Mouse (Mus musculus): ENCODE measurements around the gene Olfr1130. TPM values are rescaled to one million over a fixed set of nuclear protein-coding genes. Genes with fewer than 3 reads are reported as not detected.
"Not testable (repeated sequence)": the region's sequence is repeated elsewhere in the genome, so short reads cannot be mapped to it uniquely, and the experiment has no call there.

Olfr1130 gene
- polyA plus RNA-seq (2015; fragmentation: Nextera tagmentation; extraction: Ambion mirVana) = not detected in 2 replicates

DNA sequence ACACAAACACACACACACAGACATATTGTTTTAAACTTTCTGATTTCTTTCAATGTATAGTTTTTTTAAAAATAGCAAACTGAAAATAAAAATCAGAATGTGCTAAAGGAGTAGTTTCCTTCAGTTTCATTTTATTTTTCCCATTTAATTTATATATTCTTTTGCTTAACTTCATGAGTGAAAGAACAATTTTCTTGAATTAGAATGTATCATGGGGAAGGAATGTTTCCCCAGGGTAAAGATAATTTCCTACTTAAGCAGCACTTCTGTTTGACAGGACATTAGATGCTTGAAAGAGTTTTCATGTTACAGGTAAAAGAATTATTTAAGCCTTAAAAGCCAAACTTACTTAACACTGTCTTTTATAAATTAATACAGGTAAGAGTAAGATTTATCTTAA lies at the start of gene Olfr1130:
Gene Olfr1130, plus strand, starts transcription at position 301 of the 400 bp plus-strand sequence.
- H3K9ac ChIP-seq (replicated peaks); ATAC-seq; H3K27ac ChIP-seq; H3K36me3 ChIP-seq; H3K4me2 ChIP-seq (replicated peaks); H3K9me3 ChIP-seq; H3K27me3 ChIP-seq; H3K4me1 ChIP-seq (replicated peaks); H3K4me3 ChIP-seq (replicated peaks): not testable (repeated sequence)

DNA sequence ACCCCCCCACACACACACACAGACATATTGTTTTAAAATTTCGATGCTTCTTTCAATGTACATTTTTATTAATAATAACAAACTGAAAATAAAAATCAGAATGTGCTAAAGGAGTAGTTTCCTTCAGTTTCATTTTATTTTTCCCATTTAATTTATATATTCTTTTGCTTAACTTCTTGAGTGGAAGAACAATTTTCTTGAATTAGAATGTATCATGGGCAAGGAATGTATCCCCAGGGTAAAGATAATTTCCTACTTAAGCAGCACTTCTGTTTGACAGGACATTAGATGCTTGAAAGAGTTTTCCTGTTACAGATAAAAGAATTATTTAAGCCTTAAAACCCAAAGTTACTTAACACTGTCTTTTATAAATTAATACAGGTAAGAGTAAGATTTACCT lies 32.4 kb upstream of the Olfr1130 start, which contains the start of gene Olfr1129:
Gene Olfr1129, plus strand, starts transcription at position 301 of the 400 bp plus-strand sequence.
- not testable (repeated sequence) for H3K36me3 ChIP-seq, ATAC-seq

DNA sequence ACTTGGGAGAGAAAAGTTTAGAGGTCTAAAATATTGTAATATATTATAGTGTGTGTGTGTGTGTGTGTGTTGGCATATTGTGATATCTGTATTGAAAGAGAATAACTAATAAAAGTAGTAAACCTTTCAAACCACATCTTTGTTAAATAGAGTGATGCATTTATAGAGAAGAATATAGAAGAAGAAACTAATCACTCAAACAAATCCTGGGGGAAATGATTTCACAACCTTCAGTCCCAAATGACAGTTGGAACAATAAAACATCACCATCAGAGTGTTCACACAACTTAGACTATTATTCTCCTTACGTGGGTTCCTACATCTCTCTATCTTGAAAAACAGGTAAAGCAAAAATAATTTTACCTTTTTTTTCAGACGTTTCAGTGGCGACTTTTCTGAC lies 20.8 kb downstream of the Olfr1130 start, which contains the start of gene Olfr1131:
Gene Olfr1131, plus strand, starts transcription at position 301 of the 400 bp plus-strand sequence.
- Histone ChIP-seq H3K9me3 (no peaks in the 10 kb centered on the region), H3K4me1 (replicated peaks) (no peaks in the 10 kb centered on the region), H3K36me3 (no peaks in the 10 kb centered on the region), H3K4me2 (replicated peaks) (no peak within 1 kb of the TSS), H3K27me3 (no peaks in the 10 kb centered on the region), H3K27ac (no peak within 1 kb of the TSS), H3K4me3 (replicated peaks) (no peak within 1 kb of the TSS), H3K9ac (replicated peaks) (no peak within 1 kb of the TSS)
- ATAC-seq = no peak
- 71% methylated on average over 3 of the region's 3 CpGs for WGBS

More for the DNA sequence above, 32.4 kb upstream of the Olfr1130 start, which contains the start of gene Olfr1129:
- not testable (repeated sequence) for H3K27me3 ChIP-seq; H3K9ac ChIP-seq (replicated peaks); H3K4me2 ChIP-seq (replicated peaks); H3K9me3 ChIP-seq; H3K4me3 ChIP-seq (replicated peaks); H3K27ac ChIP-seq; H3K4me1 ChIP-seq (replicated peaks)
- WGBS = 82% methylated on average over 1 of the region's 1 CpGs

DNA sequence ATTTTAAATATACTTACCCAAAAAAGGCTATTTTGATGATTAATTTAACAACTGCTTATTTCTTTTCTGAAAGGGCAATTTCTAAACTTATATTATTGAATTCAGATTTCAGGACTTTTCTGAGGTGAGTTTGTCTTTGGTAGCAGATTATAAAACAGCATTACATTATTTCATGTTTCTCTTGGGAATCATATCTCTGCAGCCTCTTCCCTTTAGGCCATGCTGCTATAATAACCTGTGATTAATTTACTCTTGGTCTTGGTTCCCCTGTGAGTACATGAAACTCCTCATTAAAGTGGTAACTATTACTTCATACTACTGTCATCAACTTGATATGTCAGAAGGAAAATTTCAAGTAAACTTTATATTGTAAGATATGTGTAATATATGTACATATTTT lies 31.4 kb downstream of the Olfr1130 start, which contains the start of gene Olfr1132:
Gene Olfr1132, minus strand, starts transcription at position 101 of the 400 bp plus-strand sequence.
- Histone ChIP-seq H3K9me3 (no peaks in the 10 kb centered on the region), H3K4me2 (replicated peaks) (no peak within 1 kb of the TSS), H3K4me1 (replicated peaks) (no peaks in the 10 kb centered on the region), H3K27ac (no peak within 1 kb of the TSS), H3K27me3 (no peaks in the 10 kb centered on the region), H3K36me3 (no peaks in the 10 kb centered on the region), H3K4me3 (replicated peaks) (no peak within 1 kb of the TSS), H3K9ac (replicated peaks) (no peak within 1 kb of the TSS)
- ATAC-seq = no peak

DNA sequence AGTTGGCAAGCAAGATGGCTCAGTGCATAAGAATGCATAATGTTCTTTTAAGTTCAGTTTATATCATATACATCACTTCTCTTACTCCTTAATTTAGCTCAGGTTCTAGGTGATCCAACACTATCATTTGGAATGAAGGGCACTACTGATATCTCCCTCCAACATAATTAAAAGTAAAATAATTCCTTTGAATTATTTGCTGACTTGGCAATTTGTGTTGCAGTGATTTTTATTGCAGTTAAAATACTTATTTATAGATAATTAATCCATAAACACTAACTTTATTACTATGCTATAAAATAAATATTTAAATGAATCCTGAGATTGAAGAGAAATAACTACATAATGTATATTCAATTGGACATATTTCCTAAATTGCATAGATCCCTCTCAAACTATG lies 36.4 kb downstream of the Olfr1130 start:
- Histone ChIP-seq H3K27me3 (no peaks in the 10 kb centered on the region), H3K4me2 (replicated peaks) (no peak overlapping the region), H3K4me1 (replicated peaks) (no peaks in the 10 kb centered on the region), H3K36me3 (no peaks in the 10 kb centered on the region), H3K9me3 (no peaks in the 10 kb centered on the region), H3K9ac (replicated peaks) (no peak overlapping the region), H3K27ac (no peak overlapping the region), H3K4me3 (replicated peaks) (no peak overlapping the region)
- ATAC-seq = no peak

DNA sequence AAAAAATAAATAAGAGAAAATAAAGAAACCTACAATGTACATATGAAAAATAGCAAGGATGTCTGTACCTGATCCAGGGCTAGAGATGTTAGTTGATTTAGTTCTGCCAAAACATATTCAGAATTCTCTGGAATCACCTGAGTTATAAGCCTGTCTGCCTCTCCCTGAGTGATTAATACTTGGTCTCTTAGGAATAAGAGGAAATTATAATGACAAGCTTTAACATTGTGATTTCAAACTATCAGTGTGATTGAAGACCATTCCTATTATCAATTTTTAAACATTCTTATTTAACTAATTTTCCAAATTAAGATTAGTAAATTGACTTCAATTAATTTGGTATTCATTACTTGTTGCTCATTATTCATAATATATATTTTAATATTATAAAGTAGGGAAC lies 41.3 kb downstream of the Olfr1130 start, which contains the start of gene Olfr1133:
Gene Olfr1133, minus strand, starts transcription at position 101 of the 400 bp plus-strand sequence.
- H3K27me3 ChIP-seq = no peaks in the 10 kb centered on the region
- ATAC-seq = no peak
- H3K4me2 ChIP-seq (replicated peaks) = no peak within 1 kb of the TSS
- no peak within 1 kb of the TSS for H3K4me3 ChIP-seq (replicated peaks)
- H3K4me1 ChIP-seq (replicated peaks) = no peaks in the 10 kb centered on the region
- no peak within 1 kb of the TSS for H3K27ac ChIP-seq
- H3K9ac ChIP-seq (replicated peaks) = no peak within 1 kb of the TSS
- no peaks in the 10 kb centered on the region; the same call in 1 of the 2 replicates for H3K9me3 ChIP-seq
- no peaks in the 10 kb centered on the region for H3K36me3 ChIP-seq

DNA sequence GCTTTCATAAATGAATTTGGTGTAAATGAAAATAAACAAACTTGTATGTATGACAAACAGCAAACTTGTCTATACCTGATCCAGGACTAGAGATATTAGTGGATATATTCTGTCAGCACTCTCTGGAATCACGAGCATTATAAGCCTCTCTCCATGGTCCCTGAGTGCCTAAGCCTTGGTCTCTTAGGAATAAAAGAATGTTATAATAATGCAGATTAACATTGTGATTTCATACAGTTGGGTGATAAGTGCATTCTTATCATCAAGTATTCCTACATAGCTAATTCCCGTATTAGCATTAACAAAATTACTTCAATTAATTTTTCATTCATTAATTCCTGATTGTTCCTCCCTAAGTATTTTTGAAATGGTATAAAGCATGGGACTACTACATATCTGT lies 52.3 kb downstream of the Olfr1130 start, which contains the start of gene Olfr1134:
Gene Olfr1134, minus strand, starts transcription at position 101 of the 400 bp plus-strand sequence.
- WGBS = 83% methylated on average over 2 of the region's 2 CpGs
- no peak for ATAC-seq

More for the DNA sequence above, 52.3 kb downstream of the Olfr1130 start, which contains the start of gene Olfr1134:
- H3K27ac ChIP-seq = no peak within 1 kb of the TSS
- H3K9ac ChIP-seq (replicated peaks) = no peak within 1 kb of the TSS
- H3K4me2 ChIP-seq (replicated peaks) = no peak within 1 kb of the TSS
- H3K4me1 ChIP-seq (replicated peaks) = no peaks in the 10 kb centered on the region
- no peaks in the 10 kb centered on the region for H3K27me3 ChIP-seq
- H3K4me3 ChIP-seq (replicated peaks) = no peak within 1 kb of the TSS
- no peaks in the 10 kb centered on the region for H3K36me3 ChIP-seq
- H3K9me3 ChIP-seq = no peaks in the 10 kb centered on the region

Other genes starting within 250 kb of the Olfr1130 start
- gene Olfr1121, start 236.3 kb upstream of the Olfr1130 start, polyA plus RNA-seq (2015; fragmentation: Nextera tagmentation; extraction: Ambion mirVana) = not detected in 2 replicates
- gene Olfr1122, start 220.4 kb upstream of the Olfr1130 start, polyA plus RNA-seq (2015; fragmentation: Nextera tagmentation; extraction: Ambion mirVana) = not detected in 2 replicates
- gene Olfr1123, start 189.6 kb upstream of the Olfr1130 start, polyA plus RNA-seq (2015; fragmentation: Nextera tagmentation; extraction: Ambion mirVana) = not detected in 2 replicates
- gene Olfr1124, start 175.9 kb upstream of the Olfr1130 start, polyA plus RNA-seq (2015; fragmentation: Nextera tagmentation; extraction: Ambion mirVana) = 0.07 TPM in 1 of 2 replicates, not detected in the other
- not detected in 2 replicates for gene Olfr1126, start 152.2 kb upstream of the Olfr1130 start, polyA plus RNA-seq (2015; fragmentation: Nextera tagmentation; extraction: Ambion mirVana)
- not detected in 2 replicates for gene Pramel7, start 109.1 kb upstream of the Olfr1130 start, polyA plus RNA-seq (2015; fragmentation: Nextera tagmentation; extraction: Ambion mirVana)
- not detected in 2 replicates for gene Pramel6, start 99.6 kb upstream of the Olfr1130 start, polyA plus RNA-seq (2015; fragmentation: Nextera tagmentation; extraction: Ambion mirVana)
- gene Olfr153, start 74.4 kb upstream of the Olfr1130 start, polyA plus RNA-seq (2015; fragmentation: Nextera tagmentation; extraction: Ambion mirVana) = not detected in 2 replicates
- not detected in 2 replicates for gene Olfr1128, start 60.7 kb upstream of the Olfr1130 start, polyA plus RNA-seq (2015; fragmentation: Nextera tagmentation; extraction: Ambion mirVana)
- gene Olfr1129, start 32.3 kb upstream of the Olfr1130 start, polyA plus RNA-seq (2015; fragmentation: Nextera tagmentation; extraction: Ambion mirVana) = not detected in 2 replicates
- not detected in 2 replicates for gene Olfr1131, start 20.9 kb downstream of the Olfr1130 start, polyA plus RNA-seq (2015; fragmentation: Nextera tagmentation; extraction: Ambion mirVana)
- gene Olfr1132, start 31.3 kb downstream of the Olfr1130 start, polyA plus RNA-seq (2015; fragmentation: Nextera tagmentation; extraction: Ambion mirVana) = not detected in 2 replicates
- not detected in 2 replicates for gene Olfr1133, start 41.2 kb downstream of the Olfr1130 start, polyA plus RNA-seq (2015; fragmentation: Nextera tagmentation; extraction: Ambion mirVana)
- gene Olfr1134, start 52.2 kb downstream of the Olfr1130 start, polyA plus RNA-seq (2015; fragmentation: Nextera tagmentation; extraction: Ambion mirVana) = not detected in 2 replicates
- not detected in 2 replicates for gene Olfr1135, start 67.5 kb downstream of the Olfr1130 start, polyA plus RNA-seq (2015; fragmentation: Nextera tagmentation; extraction: Ambion mirVana)
- not detected in 2 replicates for gene Olfr1136, start 87.7 kb downstream of the Olfr1130 start, polyA plus RNA-seq (2015; fragmentation: Nextera tagmentation; extraction: Ambion mirVana)
- not detected in 2 replicates for gene Olfr1137, start 107.0 kb downstream of the Olfr1130 start, polyA plus RNA-seq (2015; fragmentation: Nextera tagmentation; extraction: Ambion mirVana)
- gene Olfr1138, start 133.8 kb downstream of the Olfr1130 start, polyA plus RNA-seq (2015; fragmentation: Nextera tagmentation; extraction: Ambion mirVana) = not detected in 2 replicates
- gene Olfr1140, start 137.5 kb downstream of the Olfr1130 start, polyA plus RNA-seq (2015; fragmentation: Nextera tagmentation; extraction: Ambion mirVana) = not detected in 2 replicates
- gene Olfr1141, start 147.8 kb downstream of the Olfr1130 start, polyA plus RNA-seq (2015; fragmentation: Nextera tagmentation; extraction: Ambion mirVana) = not detected in 2 replicates
- not detected in 2 replicates for gene Olfr152, start 173.3 kb downstream of the Olfr1130 start, polyA plus RNA-seq (2015; fragmentation: Nextera tagmentation; extraction: Ambion mirVana)
- gene Olfr1143, start 194.4 kb downstream of the Olfr1130 start, polyA plus RNA-seq (2015; fragmentation: Nextera tagmentation; extraction: Ambion mirVana) = not detected in 2 replicates
- gene Olfr1145, start 203.6 kb downstream of the Olfr1130 start, polyA plus RNA-seq (2015; fragmentation: Nextera tagmentation; extraction: Ambion mirVana) = not detected in 2 replicates
- not detected in 2 replicates for gene Olfr1148, start 224.3 kb downstream of the Olfr1130 start, polyA plus RNA-seq (2015; fragmentation: Nextera tagmentation; extraction: Ambion mirVana)
- not detected in 2 replicates for gene Olfr1150-ps1, start 237.8 kb downstream of the Olfr1130 start, polyA plus RNA-seq (2015; fragmentation: Nextera tagmentation; extraction: Ambion mirVana)
- gene Olfr1151, start 249.7 kb downstream of the Olfr1130 start, polyA plus RNA-seq (2015; fragmentation: Nextera tagmentation; extraction: Ambion mirVana) = not detected in 2 replicates

All from midbrain, embryonic 13.5 days (tissue).